Mouse (Mus musculus): ENCODE data around the gene Dkc1. TPM values are rescaled to one million over a fixed set of nuclear protein-coding genes. Genes with fewer than 3 reads are reported as not detected.
"Not testable (repeated sequence)": the region's sequence is repeated elsewhere in the genome, so short reads cannot be mapped to it uniquely, and the experiment has no call there.

Gene Dkc1
- total RNA-seq, 2 experiments from 2014 or later = 24.0 to 26.2 TPM

DNA sequence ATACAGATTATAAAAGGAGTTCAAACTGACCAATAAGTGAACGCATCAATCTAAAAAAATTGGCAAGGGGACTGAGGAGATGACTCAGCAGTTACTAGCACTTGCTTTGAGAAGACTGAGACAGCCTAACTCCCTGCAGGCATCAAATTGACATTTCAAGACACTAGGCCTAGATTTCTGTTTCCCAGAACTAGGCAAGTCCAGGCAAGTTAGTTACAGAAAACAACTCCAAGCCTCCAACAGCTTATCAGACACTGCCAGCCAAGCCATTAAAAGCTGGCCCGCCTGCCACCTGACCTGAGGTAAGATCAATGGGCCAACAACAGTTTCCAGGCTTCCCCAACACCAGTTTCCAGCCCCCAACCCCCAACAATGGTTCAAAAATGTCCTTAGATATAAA lies 42.1 kb downstream of the Dkc1 start:
- DNase-seq (ENCODE audit: low spot score in 2 of 2) = no peak

DNA sequence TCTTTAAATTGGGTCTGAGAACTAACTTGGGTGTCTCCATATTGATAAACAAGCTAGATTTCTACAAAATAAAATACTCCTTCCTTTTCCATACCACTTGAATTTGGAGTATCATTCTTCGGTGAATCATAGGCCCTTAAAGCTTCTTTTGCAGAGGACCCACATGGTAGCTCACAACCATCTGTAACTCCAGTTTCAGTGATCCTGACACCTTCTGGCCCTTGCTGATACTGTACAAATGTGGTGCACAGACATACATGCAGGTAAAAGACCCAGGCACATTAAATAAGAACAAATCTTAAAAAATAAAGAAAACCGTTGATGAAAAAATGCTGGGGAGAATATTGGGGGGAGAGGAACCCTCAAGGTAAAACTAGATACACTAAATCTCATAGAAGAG lies 42.5 kb downstream of the Dkc1 start:
- DNase-seq (ENCODE audit: low spot score in 2 of 2) = no peak

DNA sequence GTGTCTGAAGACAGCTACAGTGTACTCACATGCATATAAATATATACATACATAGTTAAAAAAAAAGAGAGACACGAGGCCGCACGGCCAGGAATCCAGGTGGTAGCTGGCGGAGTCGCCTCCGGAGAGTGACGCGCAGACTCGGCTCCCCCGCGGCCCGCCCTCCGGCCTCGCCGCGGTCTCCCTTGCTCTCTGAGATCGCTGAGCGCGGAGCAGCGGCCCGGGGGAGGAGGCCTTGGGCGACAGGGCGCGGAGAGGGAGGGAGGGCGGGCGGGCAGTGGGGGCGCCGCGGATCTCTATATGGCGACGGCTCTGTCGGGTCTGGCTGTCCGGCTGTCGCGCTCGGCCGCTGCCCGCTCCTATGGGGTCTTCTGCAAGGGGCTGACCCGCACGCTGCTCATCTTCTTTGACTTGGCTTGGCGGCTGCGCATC lies 47.5 kb downstream of the Dkc1 start:
- not testable (repeated sequence) for DNase-seq (ENCODE audit: low spot score in 2 of 2)

DNA sequence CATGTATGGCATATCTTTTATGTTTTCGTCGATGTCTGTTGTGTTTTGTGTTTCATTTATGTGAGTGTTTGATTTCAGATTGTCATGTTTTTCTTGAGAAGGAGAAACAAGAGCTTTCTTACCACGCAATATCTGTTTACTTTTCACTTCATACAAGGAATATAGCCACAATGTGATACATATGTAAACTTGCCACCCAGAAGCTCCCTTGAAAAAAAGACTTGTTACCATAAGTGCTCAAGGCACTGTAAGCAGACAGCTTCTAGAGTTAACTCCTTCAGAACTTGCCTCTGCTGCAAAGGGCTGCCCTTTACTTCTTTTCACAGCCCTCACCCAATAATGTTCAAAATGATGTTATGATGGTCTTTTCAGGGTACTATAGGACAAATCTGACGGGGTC lies 52.8 kb downstream of the Dkc1 start:
- no peak for DNase-seq (ENCODE audit: low spot score in 2 of 2)

DNA sequence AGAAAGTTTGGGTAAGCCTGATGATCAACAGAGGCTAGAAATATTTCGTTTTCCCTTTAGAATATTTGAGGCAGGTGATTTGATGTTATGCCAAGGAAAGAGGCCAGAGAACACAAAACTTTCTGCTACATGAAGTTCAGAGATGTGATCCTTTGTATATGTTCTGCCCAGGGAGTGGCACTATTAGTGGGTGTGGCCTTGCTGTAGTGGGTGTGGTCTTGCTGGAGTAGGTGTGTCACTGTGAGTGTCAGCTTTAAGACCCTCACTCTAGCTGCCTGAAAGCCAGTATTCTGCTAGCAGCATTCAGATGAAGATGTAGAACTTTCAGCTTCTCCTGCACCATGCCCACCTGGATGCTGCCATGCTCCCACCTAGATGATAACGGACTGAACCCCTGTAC lies 54.6 kb downstream of the Dkc1 start:
- no peak for DNase-seq (ENCODE audit: low spot score in 2 of 2)

DNA sequence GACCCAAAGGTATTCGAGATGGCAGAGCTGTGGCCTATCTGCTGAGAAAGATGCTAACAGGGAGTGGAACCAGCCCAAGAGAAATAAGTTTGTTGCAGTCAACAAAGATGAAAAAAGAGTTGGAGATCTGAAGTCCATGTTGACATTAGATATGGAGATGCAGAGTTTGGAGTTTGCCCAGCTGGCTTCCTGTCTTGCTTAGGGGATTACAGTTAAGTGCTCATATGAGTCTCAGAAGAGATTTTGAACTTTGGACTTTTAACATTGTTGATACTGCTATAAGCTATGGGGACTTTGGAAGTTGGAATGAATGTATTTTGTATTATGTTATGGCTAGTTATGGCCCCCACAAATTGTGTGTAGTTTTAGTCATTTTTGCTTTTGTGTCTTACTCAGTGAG lies 56.6 kb downstream of the Dkc1 start:
- no peak for DNase-seq (ENCODE audit: low spot score in 2 of 2)

DNA sequence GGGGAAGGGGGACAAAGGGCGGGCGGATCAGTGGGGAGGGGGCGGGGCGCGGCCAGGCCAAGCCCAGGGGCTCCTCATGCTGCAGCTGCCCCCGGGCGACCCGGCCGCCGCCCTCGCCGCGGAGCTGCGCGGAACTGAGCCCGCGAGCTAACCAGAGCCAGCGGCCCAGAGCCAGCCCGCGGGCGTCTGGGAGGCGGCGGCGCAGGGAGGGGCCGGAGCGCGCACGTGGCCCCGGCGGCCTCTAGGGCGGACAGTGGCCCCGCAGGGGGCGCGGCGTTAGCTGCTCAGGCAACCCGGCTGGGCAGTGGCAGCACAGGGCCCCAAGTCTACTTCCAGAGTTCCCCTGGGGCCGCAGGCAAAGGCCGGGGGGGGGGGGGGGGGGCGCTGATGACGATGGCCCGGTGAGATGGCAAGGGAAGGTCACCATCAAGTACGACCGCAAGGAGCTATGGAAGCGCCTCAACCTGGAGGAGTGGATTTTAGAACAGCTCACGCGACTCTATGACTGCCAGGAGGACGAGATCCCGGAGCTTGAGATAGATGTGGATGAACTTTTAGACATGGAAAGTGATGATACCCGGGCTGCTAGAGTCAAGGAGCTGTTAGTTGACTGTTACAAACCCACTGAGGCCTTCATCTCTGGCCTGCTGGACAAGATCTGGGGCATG lies 60.1 kb downstream of the Dkc1 start:
- DNase-seq (ENCODE audit: low spot score in 2 of 2) = no peak

Other genes starting within 250 kb of the Dkc1 start
- gene Gab3, start 10.4 kb upstream of the Dkc1 start, total RNA-seq (2021) = 1 to 10 TPM; 1.9 to 2.8 TPM
- 10 to 100 TPM; 27.4 to 30.0 TPM for gene Mpp1, start 35.2 kb downstream of the Dkc1 start, total RNA-seq (2021)
- not detected for gene Smim9, start 67.9 kb downstream of the Dkc1 start, total RNA-seq (2021)

All from layer of hippocampus, postnatal 14 days (tissue).